Mouse (Mus musculus): ENCODE results near the gene Rinl. TPM values are rescaled to one million over a fixed set of nuclear protein-coding genes. Genes with fewer than 3 reads are reported as not detected.

Gene Rinl
- total and polyA plus RNA-seq, 3 experiments = 46.1 to 65.5 (median 60.6) TPM

DNA sequence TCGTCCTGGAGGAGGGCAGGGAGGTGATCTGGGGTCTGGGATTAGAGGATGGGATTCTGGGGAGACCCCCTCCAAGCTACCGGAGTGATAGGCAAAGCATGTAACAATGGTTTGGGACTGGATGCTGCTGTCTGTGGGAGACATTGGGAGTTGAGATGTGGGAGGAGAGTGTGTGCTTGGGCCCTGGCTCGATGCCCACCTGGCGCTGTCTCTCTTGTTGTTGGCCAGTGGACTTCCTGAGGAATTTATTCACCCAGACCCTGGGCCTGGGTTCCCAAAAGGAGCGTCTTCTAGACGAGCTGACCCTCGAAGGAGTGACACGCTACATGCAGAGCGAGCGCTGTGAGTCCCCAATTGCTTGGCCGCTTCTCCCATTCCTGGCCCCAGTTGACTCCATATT, 16.9 kb upstream of the Rinl start:
- no peak overlapping the region for H3K27ac ChIP-seq (ENCODE audit: insufficient read depth, low read depth)
- no peak for DNase-seq (ENCODE audit: extremely low read depth)
- H3K79me2 ChIP-seq (replicated peaks; ENCODE audit: control insufficient read depth, extremely low read depth, insufficient read depth, poor library complexity, severe bottlenecking) = 0 out of 2 replicates have a peak, but pooled peaks cover 13% of the 10 kb centered on the region
- dilution Hi-C loops (cut with MboI; ENCODE audit: extremely low pct_ligation_motif_present, extremely low pct_unique_long_range_greater_than_20kb, low sequenced_read_pairs) (no loop called here), in situ Hi-C loops (cut with MboI; ENCODE audit: low pct_ligation_motif_present, low pct_unique_long_range_greater_than_20kb, low sequenced_read_pairs) (no loop called here)
- peaks cover 9 to 25% of the 10 kb centered on the region in 2 experiments for H3K4me1 ChIP-seq (ENCODE audit: control insufficient read depth in 1 of 2, insufficient read depth in 2 of 2)
- no peaks in the 10 kb centered on the region for H3K27me3 ChIP-seq (replicated peaks)
- H3K36me3 ChIP-seq (replicated peaks in 1 of 2; ENCODE audit: control insufficient read depth in 1 of 2, insufficient read depth in 1 of 2, low read length in 1 of 2) = peaks cover 28 to 70% of the 10 kb centered on the region in 2 experiments
- no peak overlapping the region for H3K4me3 ChIP-seq (replicated peaks in 1 of 3; ENCODE audit: low read depth in 2 of 3, low read length in 2 of 3, poor library complexity in 1 of 3)
- H3K9me3 ChIP-seq (replicated peaks; ENCODE audit: low read length) = no peaks in the 10 kb centered on the region
- no peak overlapping the region for H3K9ac ChIP-seq (ENCODE audit: insufficient read depth, low read depth)
- TF ChIP-seq MAZ (IDR thresholded peaks at IDR 0.05; ENCODE audit: low read depth, low read length) (no peak), MAX (IDR thresholded peaks at IDR 0.05; ENCODE audit: low read length) (no peak), ZNF384 (IDR thresholded peaks at IDR 0.05; ENCODE audit: low read depth, low read length) (no peak), BHLHE40 (IDR thresholded peaks at IDR 0.05; ENCODE audit: low read depth, low read length) (no peak), POLR2A (IDR thresholded peaks at IDR 0.05; ENCODE audit: low read depth, low read length) (no peak), NRF1 (IDR thresholded peaks at IDR 0.05; ENCODE audit: low read depth, low read length) (no peak), SMC3 (IDR thresholded peaks at IDR 0.05; ENCODE audit: low read depth, low read length) (no peak), ZC3H11A (IDR thresholded peaks at IDR 0.05; ENCODE audit: low read depth, low read length) (no peak), TBP (conservative IDR thresholded peaks at IDR 0.05; ENCODE audit: low read depth, low read length) (no peak), GABPA (IDR thresholded peaks at IDR 0.05; ENCODE audit: insufficient replicate concordance, low read depth, low read length) (no peak), POLR2AphosphoS2 (IDR thresholded peaks at IDR 0.05; ENCODE audit: low read depth, low read length) (no peak), JUN (IDR thresholded peaks at IDR 0.05; ENCODE audit: insufficient read depth, low read depth, low read length) (no peak), CHD1 (IDR thresholded peaks at IDR 0.05; ENCODE audit: low read depth, low read length) (no peak), HCFC1 (IDR thresholded peaks at IDR 0.05; ENCODE audit: low read depth, low read length) (no peak), NELFE (IDR thresholded peaks at IDR 0.05; ENCODE audit: low read depth, low read length) (no peak), ZKSCAN1 (IDR thresholded peaks at IDR 0.05; ENCODE audit: borderline replicate concordance, low read depth, low read length) (no peak), E2F4 (IDR thresholded peaks at IDR 0.05; ENCODE audit: insufficient replicate concordance, low read depth, low read length) (no peak), RAD21 (IDR thresholded peaks at IDR 0.05; ENCODE audit: low read depth, low read length) (no peak)
- H3K4me2 ChIP-seq (ENCODE audit: insufficient read depth, low read depth, poor library complexity, severe bottlenecking) = no peak overlapping the region

DNA sequence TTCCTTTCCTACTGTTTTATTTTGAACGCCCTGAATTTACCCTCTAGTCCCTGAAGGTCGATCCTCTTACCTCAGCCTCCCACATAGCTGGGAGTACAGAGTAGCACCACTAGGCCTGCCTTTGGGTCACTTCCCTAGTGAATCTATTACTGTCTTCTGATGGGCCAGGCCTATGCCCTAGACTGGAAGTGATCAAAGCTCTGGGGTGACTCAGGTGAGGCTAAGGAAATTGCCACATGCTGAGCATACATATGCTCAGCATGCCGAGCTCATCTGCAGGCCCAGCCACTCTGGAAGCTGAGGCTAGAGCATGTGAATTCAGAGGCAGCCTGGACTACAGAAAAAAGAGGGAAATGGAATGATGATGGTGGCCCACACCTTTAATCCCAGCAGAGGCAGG, 15.6 kb upstream of the Rinl start:
- dilution Hi-C loops (cut with MboI; ENCODE audit: extremely low pct_ligation_motif_present, extremely low pct_unique_long_range_greater_than_20kb, low sequenced_read_pairs) (no loop called here), in situ Hi-C loops (cut with MboI; ENCODE audit: low pct_ligation_motif_present, low pct_unique_long_range_greater_than_20kb, low sequenced_read_pairs) (no loop called here)
- H3K36me3 ChIP-seq (replicated peaks in 1 of 2; ENCODE audit: control insufficient read depth in 1 of 2, insufficient read depth in 1 of 2, low read length in 1 of 2) = peaks cover 33 to 80% of the 10 kb centered on the region in 2 experiments
- no peaks in the 10 kb centered on the region for H3K9me3 ChIP-seq (replicated peaks; ENCODE audit: low read length)
- TF ChIP-seq ZKSCAN1 (IDR thresholded peaks at IDR 0.05; ENCODE audit: borderline replicate concordance, low read depth, low read length) (no peak), KAT2A (IDR thresholded peaks at IDR 0.05; ENCODE audit: insufficient replicate concordance, low read length) (no peak), MYC (IDR thresholded peaks at IDR 0.05; ENCODE audit: low read depth, low read length) (no peak), USF2 (conservative IDR thresholded peaks at IDR 0.05; ENCODE audit: low read depth, low read length) (no peak), JUND (conservative IDR thresholded peaks at IDR 0.05; ENCODE audit: low read depth, low read length) (no peak), CTCF (conservative IDR thresholded peaks at IDR 0.05 in 1 of 2, IDR thresholded peaks at IDR 0.05 in 1 of 2; ENCODE audit: low read depth in 2 of 2, low read length in 2 of 2) (no peak), MEF2A (IDR thresholded peaks at IDR 0.05; ENCODE audit: borderline replicate concordance, low read depth, low read length) (no peak), HCFC1 (IDR thresholded peaks at IDR 0.05; ENCODE audit: low read depth, low read length) (no peak)
- no peak overlapping the region for H3K4me2 ChIP-seq (ENCODE audit: insufficient read depth, low read depth, poor library complexity, severe bottlenecking)
- H3K4me3 ChIP-seq (replicated peaks in 1 of 3; ENCODE audit: low read depth in 2 of 3, low read length in 2 of 3, poor library complexity in 1 of 3) = no peak overlapping the region
- H3K79me2 ChIP-seq (replicated peaks; ENCODE audit: control insufficient read depth, extremely low read depth, insufficient read depth, poor library complexity, severe bottlenecking) = 0 out of 2 replicates have a peak, but pooled peaks cover 4% of the 10 kb centered on the region
- no peak overlapping the region for H3K27ac ChIP-seq (ENCODE audit: insufficient read depth, low read depth)
- DNase-seq (ENCODE audit: extremely low read depth) = no peak
- H3K4me1 ChIP-seq (ENCODE audit: control insufficient read depth in 1 of 2, insufficient read depth in 2 of 2) = peaks cover 4 to 20% of the 10 kb centered on the region in 2 experiments; a peak in 3 of 4 replicates
- no peak overlapping the region for H3K9ac ChIP-seq (ENCODE audit: insufficient read depth, low read depth)
- no peaks in the 10 kb centered on the region for H3K27me3 ChIP-seq (replicated peaks)
